Mouse (Mus musculus) bone marrow, adult 2 months (tissue): ENCODE data around the gene Fam151b.

Source experiments
- CTCF ChIP-seq: fragments of 200-500 bp; IDR thresholded peaks from 2 replicates; pipeline ENCODE4 v1.5.1; 2011; ENCODE audit warnings: low read length, control low read depth; ENCODE audit not compliant: control insufficient read depth, insufficient read depth
- POLR2A ChIP-seq: fragments of 200-500 bp; IDR thresholded peaks from 2 replicates; pipeline ENCODE4 v1.6.1; 2011; ENCODE audit warnings: low read depth, mild to moderate bottlenecking, control low read depth, low read length, borderline replicate concordance; ENCODE audit not compliant: control insufficient read depth

DNA sequence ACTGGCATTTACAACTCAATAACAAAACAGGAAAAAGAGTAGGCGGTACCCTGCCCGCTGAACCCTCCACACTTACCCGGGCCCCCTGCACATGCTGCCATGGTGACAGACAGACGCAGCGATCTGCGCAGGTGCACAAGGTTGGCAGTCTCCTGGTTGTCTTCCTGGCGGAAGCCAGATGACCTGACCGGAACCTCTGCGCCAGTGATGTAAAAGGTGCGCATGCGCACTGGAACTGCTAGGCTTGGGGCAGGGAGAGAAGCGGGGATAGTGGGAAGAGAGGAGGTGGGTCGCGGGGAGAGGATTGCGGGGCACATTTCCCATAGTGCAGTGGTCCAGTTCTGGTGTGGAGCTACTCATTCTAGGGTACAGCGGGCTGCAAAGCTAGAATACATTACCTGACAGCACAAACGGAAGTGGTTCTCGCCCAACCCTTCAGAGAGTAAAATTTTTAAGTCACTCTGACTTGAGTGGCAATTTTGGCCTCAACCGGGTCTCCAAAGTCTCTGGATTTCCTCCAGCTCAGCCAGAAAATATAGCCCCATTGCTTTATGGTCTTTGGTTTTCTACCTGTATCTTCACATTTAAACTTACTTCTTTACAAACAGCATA lies at the start of gene Fam151b:
- no peak for TF ChIP-seq CTCF
- TF ChIP-seq POLR2A, result peak; percentile 54
